Mouse (Mus musculus): ENCODE results near the gene Abhd17c. TPM values are rescaled to one million over a fixed set of nuclear protein-coding genes. Genes with fewer than 3 reads are reported as not detected.

Gene Abhd17c
- polyA plus RNA-seq, 1 experiment, result 115 TPM

DNA sequence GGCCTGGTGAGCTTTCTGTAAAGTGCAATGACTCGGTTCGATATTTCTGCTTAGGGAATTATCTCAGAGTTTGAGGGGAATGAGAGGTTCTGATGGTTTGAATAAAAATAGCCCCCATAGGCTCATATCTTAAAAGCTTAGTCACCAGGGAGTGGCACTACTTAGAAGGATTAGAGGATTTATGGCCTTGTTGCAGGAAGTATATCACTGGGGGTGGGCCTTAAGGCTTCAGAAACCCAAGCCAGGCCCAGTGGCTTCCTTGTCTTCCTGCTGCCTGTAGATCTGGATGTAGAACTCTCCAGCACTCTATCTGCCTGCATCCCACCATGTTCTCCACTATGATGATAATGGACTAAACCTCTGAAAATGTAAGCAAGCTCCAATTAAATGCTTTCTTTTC lies 7.7 kb upstream of the Abhd17c start:
- no peak for DNase-seq (ENCODE audit: low read depth, low spot score)
- WGBS, result 88% methylated on average over 2 of the region's 2 CpGs

DNA sequence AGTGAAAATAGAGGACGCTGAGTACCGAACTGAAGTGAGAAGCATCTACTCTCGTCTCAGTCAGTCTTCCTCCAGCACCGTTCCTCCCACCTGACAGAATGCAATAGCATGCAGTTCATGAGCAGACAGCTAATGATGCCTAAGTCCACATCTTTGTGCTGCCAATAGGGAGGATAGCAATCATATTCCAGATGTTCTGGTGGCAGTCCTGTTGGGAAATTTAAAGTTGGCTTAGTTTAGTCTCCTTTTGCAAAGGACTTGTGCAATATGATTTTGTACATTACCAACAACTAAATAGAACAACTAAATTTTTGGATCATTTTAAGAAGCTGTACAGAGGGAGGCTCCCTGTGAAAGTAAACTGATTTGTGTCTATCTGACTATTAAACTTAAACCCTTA lies 2.1 kb upstream of the Abhd17c start:
- 90% methylated on average over 4 of the region's 4 CpGs for WGBS
- DNase-seq (ENCODE audit: low read depth, low spot score), result no peak

GRCm38 (mm10) chr7:84152821-84153220 lies 1.1 kb upstream of the Abhd17c start:
- no peak for DNase-seq (ENCODE audit: low read depth, low spot score)
- WGBS, result 67% methylated on average over 4 of the region's 4 CpGs

DNA sequence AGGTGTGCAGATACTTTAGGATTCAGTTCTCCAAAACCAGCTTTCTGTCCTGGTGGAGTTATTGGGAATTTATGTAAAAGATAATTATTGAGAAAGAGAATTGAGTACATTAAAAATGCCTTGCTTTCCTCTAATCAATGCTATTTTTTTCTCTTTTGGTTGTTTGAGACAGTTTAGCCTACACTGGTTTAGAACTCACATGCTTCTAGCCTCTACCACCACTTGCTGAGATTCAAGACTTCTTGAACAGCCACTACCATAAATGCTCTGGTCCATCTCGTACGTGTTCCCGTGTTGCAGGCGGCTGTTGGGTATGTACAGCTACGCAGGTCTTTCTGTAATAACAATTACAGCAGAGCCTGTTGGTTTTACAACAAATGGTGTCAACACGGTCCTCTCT lies 681 bp upstream of the Abhd17c start:
- no peak for DNase-seq (ENCODE audit: low read depth, low spot score)
- 42% methylated on average over 6 of the region's 6 CpGs for WGBS

DNA sequence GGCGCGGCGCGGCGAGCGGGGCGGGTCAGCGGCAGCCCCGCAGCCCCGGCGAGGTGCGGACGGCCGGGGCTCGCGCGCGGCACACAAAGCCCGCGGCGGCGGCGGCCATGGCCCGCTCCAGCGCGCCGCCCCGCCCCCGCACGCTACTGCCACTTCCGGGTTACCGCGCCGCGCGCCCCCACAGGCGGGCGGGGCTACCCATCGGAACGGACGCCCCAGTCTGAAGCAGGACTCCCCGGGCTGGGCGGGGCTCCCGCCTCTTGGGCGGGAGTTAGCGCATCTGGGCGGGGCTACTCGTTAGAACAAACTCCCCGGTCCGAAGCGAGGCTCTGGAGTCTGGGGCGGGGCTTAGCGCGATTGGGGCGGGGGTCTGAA lies 254 bp upstream of the Abhd17c start:
- DNase-seq (ENCODE audit: low read depth, low spot score), result peak; percentile 89
- WGBS, result under 1% methylated on average over 55 of the region's 55 CpGs

- 10% methylated on average over 13 of the region's 13 CpGs for WGBS
- DNase-seq (ENCODE audit: low read depth, low spot score), result no peak
Observed at GRCm38 (mm10) chr7:84150361-84151000, 1.2 kb downstream of the Abhd17c start.

GRCm38 (mm10) chr7:84149821-84150220 lies 1.9 kb downstream of the Abhd17c start:
- 41% methylated on average over 4 of the region's 4 CpGs for WGBS
- no peak for DNase-seq (ENCODE audit: low read depth, low spot score)

DNA sequence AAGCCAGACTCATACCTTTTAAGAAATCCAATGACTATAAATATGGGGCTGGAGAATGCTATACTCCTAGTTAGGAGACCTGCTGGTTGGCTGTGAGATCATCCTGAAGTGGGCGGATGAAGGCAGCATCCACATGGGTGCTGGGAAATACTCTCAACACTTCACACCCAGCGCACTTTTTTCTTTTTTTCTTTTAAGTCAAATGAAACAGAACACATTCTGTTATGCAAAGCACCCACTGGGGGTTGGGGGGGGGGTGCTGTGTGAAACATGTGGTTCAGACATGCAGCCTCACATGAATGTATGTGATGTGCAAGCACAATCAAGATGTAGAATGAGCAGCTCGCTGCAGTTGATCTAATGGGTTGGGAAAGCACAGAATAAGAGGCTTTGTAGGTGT lies 2.8 kb downstream of the Abhd17c start:
- no peak for DNase-seq (ENCODE audit: low read depth, low spot score)
- 92% methylated on average over 3 of the region's 3 CpGs for WGBS

DNA sequence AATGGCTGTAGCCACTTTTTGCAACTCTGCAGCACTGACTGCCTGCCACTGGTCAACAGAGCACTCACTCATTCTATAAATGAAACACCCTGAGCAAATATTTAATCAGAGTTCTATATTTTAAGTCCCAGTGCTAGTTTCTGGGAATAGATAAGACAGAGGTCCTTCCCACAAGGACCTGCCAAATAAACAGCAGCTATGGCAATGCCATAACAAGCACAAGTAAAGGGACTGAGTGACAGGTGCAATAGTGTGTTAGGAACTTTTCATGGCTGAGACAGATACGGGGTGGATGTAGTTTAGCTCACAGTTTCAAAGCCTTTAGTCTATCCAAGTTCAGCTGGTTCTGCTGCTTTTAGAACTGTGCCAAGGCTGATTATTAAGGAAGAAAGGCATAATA lies 3.9 kb downstream of the Abhd17c start:
- 44% methylated on average over 1 of the region's 1 CpGs for WGBS
- DNase-seq (ENCODE audit: low read depth, low spot score), result no peak

DNA sequence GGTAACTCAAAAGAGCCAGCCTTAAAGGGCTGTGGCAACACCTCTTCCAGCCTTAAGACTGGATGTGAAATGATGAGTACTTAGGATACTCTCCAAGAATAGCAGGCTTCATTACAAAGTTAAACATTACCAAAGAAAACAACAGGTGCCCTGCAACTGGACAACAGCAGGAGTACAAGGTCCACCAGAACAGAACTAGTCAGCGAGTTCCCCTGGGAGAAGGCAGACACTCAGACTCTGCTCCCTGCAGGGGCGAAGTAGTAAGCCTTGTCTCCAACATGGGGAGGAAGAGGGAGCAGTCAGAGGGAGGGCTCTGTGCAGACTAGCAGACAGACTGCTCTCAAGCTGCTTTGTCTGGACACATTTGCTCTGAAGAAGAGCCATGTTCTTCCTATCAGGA lies 6.1 kb downstream of the Abhd17c start:
- DNase-seq (ENCODE audit: low read depth, low spot score), result peak; percentile 82
- 40% methylated on average over 2 of the region's 2 CpGs for whole genome bisulfite sequencing

DNA sequence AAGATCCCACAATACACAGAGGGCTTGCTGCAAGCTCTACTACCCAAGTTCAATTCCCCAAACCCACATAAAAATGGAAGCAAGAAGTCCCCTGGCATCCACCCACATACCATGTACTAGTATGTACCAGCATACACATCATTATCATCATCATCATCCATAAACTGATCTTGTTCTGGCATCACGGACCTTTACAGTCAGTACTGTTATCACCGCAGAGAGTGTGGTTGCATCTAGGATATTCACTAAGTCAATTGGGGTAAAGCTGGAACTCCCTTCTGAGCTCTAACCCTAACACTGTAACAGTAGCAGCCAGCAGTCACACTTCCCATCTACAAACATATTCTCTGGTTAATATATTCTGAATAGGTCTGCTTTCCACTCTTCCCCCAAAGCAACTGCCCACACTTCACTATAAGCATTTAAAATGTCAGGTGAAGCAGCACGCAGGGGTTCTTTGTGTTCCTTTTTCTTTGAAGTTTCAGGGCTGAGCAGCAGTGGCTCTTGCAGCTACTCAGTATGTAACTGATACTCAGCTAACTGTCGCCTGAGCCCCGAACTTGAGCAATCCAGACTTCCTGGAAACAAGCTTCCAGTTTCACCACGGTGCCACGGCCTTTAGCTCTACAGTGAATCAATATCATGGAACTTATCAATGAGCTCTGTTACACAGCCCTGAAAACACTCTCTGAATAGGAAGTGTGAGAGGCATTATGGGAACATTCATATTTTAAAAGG lies 8.8 kb downstream of the Abhd17c start:
- no peak for DNase-seq (ENCODE audit: low read depth, low spot score)
- 42% methylated on average over 7 of the region's 7 CpGs for WGBS

DNA sequence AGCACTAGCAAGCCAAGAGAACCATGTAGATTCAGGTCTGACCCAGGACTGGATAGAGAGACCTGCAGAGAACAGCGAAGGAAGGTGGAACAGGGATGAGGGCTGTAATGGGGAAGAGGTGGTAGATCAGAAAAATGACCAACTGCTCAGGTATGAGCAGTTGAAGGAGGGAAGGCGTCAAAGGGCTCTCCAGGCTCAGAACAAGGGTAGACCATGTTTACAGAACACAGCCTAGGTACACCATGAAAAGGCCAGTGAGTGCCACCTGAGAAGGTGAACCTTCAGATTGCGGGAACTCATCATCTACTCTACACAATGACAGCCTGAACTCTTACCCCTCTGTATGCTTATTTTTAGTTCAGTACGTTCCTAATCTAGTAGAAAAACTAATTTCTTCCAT lies 9.5 kb downstream of the Abhd17c start:
- DNase-seq (ENCODE audit: low read depth, low spot score), result no peak
- WGBS, result 89% methylated on average over 4 of the region's 4 CpGs

DNA sequence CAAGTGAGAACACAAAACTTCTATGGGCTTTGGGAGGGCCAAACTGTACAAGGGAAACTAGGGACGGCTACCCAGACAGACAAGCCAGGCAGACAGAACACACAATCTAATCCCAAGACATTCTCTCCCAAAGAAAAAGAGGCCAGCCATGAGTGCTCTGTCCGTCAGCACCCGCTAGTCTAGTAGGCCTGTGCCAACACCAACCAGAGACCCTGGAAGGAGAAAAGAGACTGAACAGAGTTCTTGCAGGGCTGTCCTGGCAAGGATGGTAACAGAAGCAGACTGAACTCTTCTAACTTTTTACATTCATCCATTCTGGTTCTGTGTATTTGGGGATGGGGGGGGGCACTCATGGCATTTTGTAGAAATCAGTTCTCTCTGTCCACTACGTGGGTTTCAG lies 12.1 kb downstream of the Abhd17c start:
- DNase-seq (ENCODE audit: low read depth, low spot score), result no peak
- 72% methylated on average over 4 of the region's 4 CpGs for WGBS

- DNase-seq (ENCODE audit: low read depth, low spot score), result no peak
- 43% methylated on average over 4 of the region's 4 CpGs for WGBS
Observed at GRCm38 (mm10) chr7:84138731-84139130, 13.0 kb downstream of the Abhd17c start.

GRCm38 (mm10) chr7:84137779-84138178 lies 13.9 kb downstream of the Abhd17c start:
- 65% methylated on average over 3 of the region's 3 CpGs for WGBS

GRCm38 (mm10) chr7:84135799-84136700 lies 15.6 kb downstream of the Abhd17c start:
- DNase-seq (ENCODE audit: low read depth, low spot score), result peak; percentile 92
- 16% methylated on average over 4 of the region's 4 CpGs for WGBS

More at GRCm38 (mm10) chr7:84137779-84138178, 13.9 kb downstream of the Abhd17c start:
- no peak for DNase-seq (ENCODE audit: low read depth, low spot score)

- WGBS, result 5% methylated on average over 1 of the region's 1 CpGs
- DNase-seq (ENCODE audit: low read depth, low spot score), result no peak
Observed at GRCm38 (mm10) chr7:84132704-84133103, 19.0 kb downstream of the Abhd17c start.

GRCm38 (mm10) chr7:84131736-84132135 lies 20.0 kb downstream of the Abhd17c start:
- WGBS, result 74% methylated on average over 4 of the region's 4 CpGs
- no peak for DNase-seq (ENCODE audit: low read depth, low spot score)

DNA sequence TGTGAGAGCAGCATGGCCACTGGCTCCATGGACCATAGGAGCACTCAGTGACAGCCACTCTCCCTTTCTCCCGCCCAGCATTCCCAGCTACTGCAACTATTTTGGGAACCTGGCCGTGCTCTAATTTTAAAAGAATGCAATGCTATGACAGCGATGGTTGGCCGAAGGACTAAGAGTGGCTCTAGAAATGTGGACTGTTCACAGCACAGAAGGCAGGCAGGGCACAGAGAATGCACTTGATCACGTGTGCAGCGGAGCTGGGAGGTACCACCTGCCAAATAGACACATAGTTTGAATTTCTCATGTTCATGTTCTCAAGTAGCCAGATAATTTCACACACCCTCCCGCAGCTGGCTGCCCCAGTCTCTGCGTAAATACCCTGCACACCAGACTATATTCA lies 23.0 kb downstream of the Abhd17c start:
- WGBS, result 65% methylated on average over 8 of the region's 8 CpGs
- DNase-seq (ENCODE audit: low read depth, low spot score), result no peak

GRCm38 (mm10) chr7:84125730-84126129 lies 26.0 kb downstream of the Abhd17c start:
- no peak for DNase-seq (ENCODE audit: low read depth, low spot score)
- WGBS, result 79% methylated on average over 1 of the region's 1 CpGs

Data from large intestine, adult 2 months (tissue).